Mouse (Mus musculus) myocyte (in vitro differentiated cells): ENCODE results near the gene Hs2st1. TPM values are rescaled to one million over a fixed set of nuclear protein-coding genes. Genes with fewer than 3 reads are reported as not detected.

Source experiments
- H3K27me3 ChIP-seq: one replicate; pipeline ENCODE4 v1.6.1; 2011; ENCODE audit not compliant: control insufficient read depth, insufficient read depth, insufficient read length
- H3K36me3 ChIP-seq: one replicate; pipeline ENCODE4 v1.6.1; 2011; ENCODE audit not compliant: control insufficient read depth, insufficient read depth
- H3K4me2 ChIP-seq: one replicate; pipeline ENCODE4 v1.6.1; 2011; ENCODE audit warnings: low read depth, control low read depth
- H3K4me3 ChIP-seq: one replicate; pipeline ENCODE4 v1.5.1; 2011; ENCODE audit warnings: mild to moderate bottlenecking, control low read depth, moderate library complexity
- H3K79me2 ChIP-seq: one replicate; pipeline ENCODE4 v1.6.1; 2011; ENCODE audit not compliant: control insufficient read depth, insufficient read depth
- H3ac ChIP-seq: one replicate; pipeline ENCODE4 v1.6.1; 2011; ENCODE audit not compliant: control insufficient read depth, insufficient read length
- CEBPB ChIP-seq: IDR thresholded peaks from 2 replicates; pipeline ENCODE4 v1.6.1; 2011; ENCODE audit warnings: mild to moderate bottlenecking, moderate library complexity; ENCODE audit not compliant: poor library complexity, insufficient read depth, severe bottlenecking
- E2F4 ChIP-seq: IDR thresholded peaks from one replicate; pipeline ENCODE4 v1.6.1; 2011; ENCODE audit warnings: mild to moderate bottlenecking, control low read depth, moderate library complexity; ENCODE audit not compliant: insufficient read depth
- MAX ChIP-seq: IDR thresholded peaks from one replicate; pipeline ENCODE4 v1.6.1; 2011; ENCODE audit warnings: low read depth, mild to moderate bottlenecking, control low read depth
- MYOD1 ChIP-seq, 3 experiments: IDR thresholded peaks; one replicate each; pipeline ENCODE4 v1.6.1; 2011; ENCODE audit warnings: control low read depth in 2 of 3, low read depth in 2 of 3, mild to moderate bottlenecking in 2 of 3, moderate library complexity in 1 of 3; ENCODE audit not compliant: insufficient read length in 2 of 3, control insufficient read depth in 1 of 3
- MYOG ChIP-seq, 3 experiments: IDR thresholded peaks; one replicate each; pipeline ENCODE4 v1.6.1; 2011; ENCODE audit warnings: control low read depth in 2 of 3, low read depth in 2 of 3, mild to moderate bottlenecking in 2 of 3; ENCODE audit not compliant: insufficient read length in 2 of 3, control insufficient read depth in 1 of 3, insufficient read depth in 1 of 3
- POLR2A ChIP-seq: IDR thresholded peaks from one replicate; pipeline ENCODE4 v1.6.1; 2011; ENCODE audit warnings: low read depth, mild to moderate bottlenecking, control low read depth, moderate library complexity; ENCODE audit not compliant: insufficient read length
- POLR2AphosphoS2 ChIP-seq: IDR thresholded peaks from one replicate; pipeline ENCODE4 v1.6.1; 2011; ENCODE audit warnings: low read depth, control low read depth; ENCODE audit not compliant: insufficient read length
- REST ChIP-seq: IDR thresholded peaks from one replicate; pipeline ENCODE4 v1.6.1; 2011; ENCODE audit warnings: mild to moderate bottlenecking, control low read depth, moderate library complexity; ENCODE audit not compliant: insufficient read depth, insufficient read length
- SRF ChIP-seq: IDR thresholded peaks from one replicate; pipeline ENCODE4 v1.6.1; 2011; ENCODE audit warnings: low read depth; ENCODE audit not compliant: control insufficient read depth, insufficient read length
- TCF12 ChIP-seq: IDR thresholded peaks from one replicate; pipeline ENCODE4 v1.6.1; 2011; ENCODE audit warnings: mild to moderate bottlenecking, control low read depth; ENCODE audit not compliant: poor library complexity, insufficient read depth, severe bottlenecking
- TCF3 ChIP-seq: IDR thresholded peaks from one replicate; pipeline ENCODE4 v1.6.1; 2011; ENCODE audit warnings: low read depth, control low read depth; ENCODE audit not compliant: insufficient read length
- USF1 ChIP-seq: IDR thresholded peaks from one replicate; pipeline ENCODE4 v1.6.1; 2011; ENCODE audit warnings: low read depth, mild to moderate bottlenecking, control low read depth, moderate library complexity
- polyA plus RNA-seq: library from polyadenylated mRNA; unstranded; fragments of >200 nt; fragmentation: generic; extraction: Trizol; gene quantifications from one replicate; pipeline ENCODE4 v1.2.1, GENCODE M21; 2012; ENCODE audit warnings: missing spikeins

Gene Hs2st1
- polyA plus RNA-seq, 1 experiment = 16.2 TPM

DNA sequence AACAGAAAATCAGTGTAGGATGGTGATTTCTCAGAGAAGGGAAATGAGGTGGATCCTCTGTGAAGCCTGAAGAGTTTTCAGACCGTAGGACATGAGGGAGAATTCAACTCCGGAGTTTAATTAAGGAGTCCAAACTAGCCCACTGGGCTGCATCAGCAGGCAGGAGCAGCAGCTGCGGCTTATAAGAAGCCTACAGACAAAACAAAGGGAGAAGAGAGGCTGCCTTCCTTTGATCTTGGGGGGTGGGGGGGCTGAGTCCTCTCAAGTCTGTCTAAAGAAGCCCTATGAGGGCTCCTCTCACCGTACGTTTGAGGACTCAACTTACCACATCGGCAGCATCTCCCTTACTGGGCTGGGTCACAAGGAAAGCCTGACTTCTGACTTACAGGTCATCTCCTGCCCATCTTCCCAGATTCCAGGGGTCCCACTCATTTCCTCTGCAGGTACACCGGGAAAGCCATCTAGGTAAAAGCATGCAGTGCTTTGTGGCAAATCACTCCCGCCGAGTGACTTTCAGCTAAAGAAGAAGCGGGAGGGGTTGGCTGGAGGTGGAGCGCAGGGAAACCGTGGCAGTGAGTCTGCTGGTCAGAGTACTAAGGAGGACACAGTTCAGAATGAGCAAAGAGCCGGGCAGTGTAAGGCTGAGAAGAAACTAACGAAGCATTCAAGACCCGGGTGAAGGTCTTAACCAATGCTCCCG, 13.2 kb downstream of the Hs2st1 start:
- Histone ChIP-seq H3K79me2 (peaks cover 100% of the 10 kb centered on the region), H3K36me3 (no peaks in the 10 kb centered on the region), H3K4me3 (no peak overlapping the region), H3K4me2 (no peak overlapping the region), H3ac (no peak overlapping the region), H3K27me3 (no peaks in the 10 kb centered on the region)
- TF ChIP-seq REST = no peak
- TF ChIP-seq CEBPB = no peak

DNA sequence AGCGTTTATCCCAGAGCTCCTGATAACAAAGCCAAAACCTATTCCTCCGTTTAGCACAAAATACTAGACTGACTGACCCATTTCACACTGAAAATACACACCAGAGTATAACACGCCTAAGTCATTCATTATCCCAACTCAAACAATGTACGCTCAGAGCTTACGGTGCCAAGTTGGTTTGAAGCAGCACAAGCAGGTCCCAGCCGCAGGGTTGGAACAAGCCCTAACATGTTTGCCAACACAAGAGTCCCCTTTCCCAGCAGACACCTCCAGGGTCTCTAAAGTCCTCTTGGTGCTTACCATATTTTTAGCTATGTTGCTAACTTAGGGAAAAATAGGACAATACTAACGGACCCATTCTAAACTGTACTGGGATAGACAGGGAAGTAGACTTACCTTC, 14.8 kb downstream of the Hs2st1 start:
- TF ChIP-seq SRF (no peak), MAX (no peak), MYOD1 (IDR thresholded peaks at IDR 0.05; ENCODE audit: control insufficient read depth in 1 of 3, insufficient read length in 2 of 3, low read depth in 2 of 3) (no peak), CEBPB (no peak), USF1 (no peak), MYOG (IDR thresholded peaks at IDR 0.05; ENCODE audit: control insufficient read depth in 1 of 3, insufficient read depth in 1 of 3, insufficient read length in 2 of 3, low read depth in 2 of 3) (no peak), TCF3 (no peak), TCF12 (no peak), REST (no peak), POLR2AphosphoS2 (no peak), POLR2A (no peak), E2F4 (no peak)
- no peak overlapping the region for H3ac ChIP-seq
- H3K36me3 ChIP-seq = no peaks in the 10 kb centered on the region
- H3K27me3 ChIP-seq = no peaks in the 10 kb centered on the region
- H3K4me3 ChIP-seq = no peak overlapping the region
- H3K79me2 ChIP-seq = peaks cover 100% of the 10 kb centered on the region
- H3K4me2 ChIP-seq = no peak overlapping the region

DNA sequence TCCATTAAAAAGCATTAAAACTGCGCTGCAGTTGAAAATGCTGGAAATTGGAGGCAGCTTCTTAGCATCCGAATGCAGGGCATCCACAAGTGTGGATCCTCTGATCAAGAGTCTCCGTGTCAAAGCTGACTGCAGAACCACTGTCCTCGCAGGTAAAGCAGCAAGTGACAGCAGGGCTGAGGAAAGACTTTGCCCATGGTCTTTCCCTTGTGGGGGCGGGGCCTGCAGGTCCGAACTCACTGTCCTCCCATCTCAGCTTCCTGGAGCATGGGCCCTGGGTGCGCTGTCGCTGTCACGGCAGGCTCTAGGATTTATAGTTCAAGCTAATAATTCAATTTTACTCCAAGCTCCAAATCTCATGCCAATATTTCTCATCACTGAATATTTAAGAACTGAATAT, 15.5 kb downstream of the Hs2st1 start:
- H3K27me3 ChIP-seq = no peaks in the 10 kb centered on the region
- TF ChIP-seq MYOD1 (IDR thresholded peaks at IDR 0.05; ENCODE audit: control insufficient read depth in 1 of 3, insufficient read length in 2 of 3, low read depth in 2 of 3) = no peak
- no peak for TF ChIP-seq TCF12
- TF ChIP-seq REST = no peak
- no peak for TF ChIP-seq TCF3
- no peak for TF ChIP-seq MAX
- TF ChIP-seq SRF = no peak
- TF ChIP-seq USF1 = no peak
- TF ChIP-seq MYOG (IDR thresholded peaks at IDR 0.05; ENCODE audit: control insufficient read depth in 1 of 3, insufficient read depth in 1 of 3, insufficient read length in 2 of 3, low read depth in 2 of 3) = no peak
- TF ChIP-seq POLR2AphosphoS2 = no peak
- no peak overlapping the region for H3K4me2 ChIP-seq
- no peak overlapping the region for H3K4me3 ChIP-seq
- peaks cover 100% of the 10 kb centered on the region for H3K79me2 ChIP-seq
- no peaks in the 10 kb centered on the region for H3K36me3 ChIP-seq
- H3ac ChIP-seq = no peak overlapping the region

DNA sequence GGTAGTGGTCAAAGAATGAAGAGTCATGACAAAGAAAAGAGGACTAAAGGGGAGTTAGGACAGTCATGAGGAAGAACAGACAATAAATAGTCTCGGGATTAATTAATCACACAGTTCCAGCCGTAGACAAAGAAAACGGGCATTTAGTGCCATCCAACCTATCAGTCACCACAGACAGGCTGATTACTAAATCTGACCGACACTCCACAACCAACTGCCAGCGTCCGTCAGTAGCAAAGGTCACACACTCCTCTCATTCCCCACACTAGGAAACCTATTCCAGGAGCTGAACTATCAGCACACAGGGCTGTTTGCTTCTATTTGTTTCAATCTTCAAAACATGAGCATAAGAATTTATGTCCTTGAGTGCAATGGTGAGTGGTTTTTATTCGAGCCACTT, 16.0 kb downstream of the Hs2st1 start:
- no peaks in the 10 kb centered on the region for H3K27me3 ChIP-seq
- no peaks in the 10 kb centered on the region for H3K36me3 ChIP-seq
- peaks cover 100% of the 10 kb centered on the region for H3K79me2 ChIP-seq
- H3K4me2 ChIP-seq = no peak overlapping the region
- peak in 1 of 3 experiments; percentile 48 for TF ChIP-seq MYOD1 (IDR thresholded peaks at IDR 0.05; ENCODE audit: control insufficient read depth in 1 of 3, insufficient read length in 2 of 3, low read depth in 2 of 3)
- TF ChIP-seq E2F4 = no peak
- no peak for TF ChIP-seq MYOG (IDR thresholded peaks at IDR 0.05; ENCODE audit: control insufficient read depth in 1 of 3, insufficient read depth in 1 of 3, insufficient read length in 2 of 3, low read depth in 2 of 3)
- no peak overlapping the region for H3ac ChIP-seq
- no peak overlapping the region for H3K4me3 ChIP-seq

DNA sequence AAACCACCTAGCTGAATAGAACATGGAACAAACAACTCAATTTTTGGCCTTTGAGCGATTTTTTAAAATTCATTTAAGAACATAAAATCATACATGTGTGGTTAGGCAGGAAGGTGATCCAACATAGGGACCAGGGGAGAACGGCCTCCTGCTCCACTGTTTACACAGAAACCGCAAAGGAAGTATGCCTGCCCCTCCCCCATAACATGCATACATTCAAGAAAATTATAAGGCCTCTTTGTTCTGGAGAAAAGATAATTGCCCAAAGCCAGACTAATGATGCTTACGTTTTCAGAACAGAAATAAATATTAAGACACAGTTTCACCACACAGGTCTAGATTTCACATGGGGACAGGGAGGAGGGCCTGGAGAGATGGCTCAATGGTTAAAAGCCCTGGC, 18.6 kb downstream of the Hs2st1 start:
- TF ChIP-seq MYOD1 (IDR thresholded peaks at IDR 0.05; ENCODE audit: control insufficient read depth in 1 of 3, insufficient read length in 2 of 3, low read depth in 2 of 3) (no peak), SRF (no peak), CEBPB (no peak), REST (no peak), POLR2A (no peak)
- Histone ChIP-seq H3K79me2 (peaks cover 86% of the 10 kb centered on the region), H3K4me2 (no peak overlapping the region), H3K4me3 (no peak overlapping the region), H3K27me3 (no peaks in the 10 kb centered on the region), H3K36me3 (no peaks in the 10 kb centered on the region), H3ac (no peak overlapping the region)
